Mouse (Mus musculus) left cerebral cortex, postnatal 10 days (tissue): ENCODE data around the gene Gm609. TPM values are rescaled to one million over a fixed set of nuclear protein-coding genes. Genes with fewer than 3 reads are reported as not detected.

Source experiments
- DNase-seq, 2 experiments: peaks; one replicate each; pipeline ENCODE4 v3.0.0; 2021 to 2022; ENCODE audit warnings: low spot score in 2 of 2, mixed read lengths in 1 of 2; ENCODE audit errors: extremely low spot score in 1 of 2
- intact Hi-C: fragments of 180-260 bp; cut with DNase I; formaldehyde crosslinking; loops from one replicate; pipeline ENCODE4 v1.15.1; 2025
- total RNA-seq, 2 experiments: library from RNA; stranded (reverse); gene quantifications; 2 replicates each; pipeline ENCODE4 v1.2.3; 2021

Gene Gm609
- total RNA-seq, 2 experiments from 2014 or later: 0.12 to 0.45 TPM

DNA sequence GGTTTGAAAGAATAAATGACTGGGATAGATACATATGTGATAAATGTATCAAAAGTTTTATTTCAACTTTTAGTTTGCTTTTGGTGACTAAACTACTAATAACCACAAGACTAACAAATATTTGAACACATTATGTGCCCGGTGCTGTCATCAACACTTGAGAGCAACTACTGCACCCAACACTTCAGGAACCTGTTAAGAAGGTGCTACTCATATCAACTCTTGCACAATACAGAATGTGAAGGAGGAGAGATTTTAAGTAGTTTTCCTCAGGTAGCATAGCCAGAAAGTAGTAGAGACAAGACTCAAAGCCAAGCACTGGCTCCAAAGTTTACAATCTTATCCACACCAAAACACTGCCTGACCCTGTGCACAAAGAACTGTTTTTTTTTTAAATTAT lies 90.7 kb downstream of the Gm609 start:
- DNase-seq: no peak
- intact Hi-C loops: no loop called here

DNA sequence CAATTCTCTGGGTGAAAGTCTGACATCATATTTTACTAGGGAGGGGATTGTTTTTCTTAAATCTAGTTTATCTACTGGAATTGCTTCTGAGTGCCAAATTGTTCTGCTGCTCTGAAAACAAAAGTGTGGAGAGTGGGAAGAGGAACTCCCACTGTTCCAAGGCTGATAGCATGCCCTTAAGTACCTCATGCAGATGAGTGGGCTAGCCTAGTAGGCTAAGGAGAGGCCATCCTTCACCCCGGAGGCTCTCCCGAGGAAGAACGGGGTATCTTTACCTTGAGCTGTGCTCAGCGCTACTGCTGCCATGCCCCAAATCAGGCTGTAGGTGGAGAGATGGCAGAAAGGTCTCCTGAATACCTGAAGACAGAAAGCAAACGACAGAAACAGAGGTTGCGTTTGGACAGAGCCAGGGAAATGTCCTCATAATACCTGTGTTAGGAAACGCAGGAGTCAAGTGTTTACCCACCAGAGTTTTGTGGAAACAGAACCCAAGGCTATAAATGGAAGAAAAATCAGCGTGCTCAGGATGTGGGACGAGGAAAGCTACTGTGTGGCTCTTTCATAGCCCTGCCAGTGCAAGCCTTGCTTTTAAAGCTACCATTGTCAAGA lies 92.7 kb downstream of the Gm609 start:
- no peak for DNase-seq
- intact Hi-C loops: no loop called here

GRCm38 (mm10) chr16:45399411-45399810 lies 93.4 kb downstream of the Gm609 start:
- intact Hi-C loops: no loop called here
- no peak for DNase-seq

- intact Hi-C loops: no loop called here
- DNase-seq: no peak
These were observed 95.3 kb downstream of the Gm609 start for GRCm38 (mm10) chr16:45397440-45397839.

GRCm38 (mm10) chr16:45392246-45392645 lies 100.5 kb downstream of the Gm609 start:
- no peak for DNase-seq
- intact Hi-C loops: loop anchor here (5.0 kb wide), 1 partner anchor 195 kb away; no protein-coding TSS in a partner anchor

DNA sequence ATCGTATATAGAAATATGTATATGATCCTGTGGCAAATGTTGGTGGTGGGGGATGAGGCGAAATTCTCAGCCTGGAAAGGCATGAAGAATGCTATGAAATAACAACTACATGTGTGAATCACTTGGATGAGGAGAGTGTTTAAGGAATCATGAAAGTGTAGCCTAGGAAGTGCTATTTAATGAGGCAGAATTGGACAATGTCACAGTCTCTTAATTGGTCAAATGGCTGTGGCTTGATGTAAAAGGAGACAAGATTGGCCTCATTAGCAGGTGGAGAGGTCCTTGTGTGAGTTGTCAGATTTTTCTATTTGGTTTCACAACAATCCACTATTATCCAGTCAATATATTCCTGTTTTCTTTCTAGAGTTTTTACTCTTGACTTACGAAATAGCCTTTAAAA lies 101.1 kb downstream of the Gm609 start:
- intact Hi-C loops: loop anchor here (5.0 kb wide), 1 partner anchor 194 kb away; no protein-coding TSS in a partner anchor

GRCm38 (mm10) chr16:45390286-45390956 lies 102.3 kb downstream of the Gm609 start:
- intact Hi-C loops: loop anchor here (5.0 kb wide), 1 partner anchor 193 kb away; no protein-coding TSS in a partner anchor
- no peak for DNase-seq

More for the DNA sequence above, 101.1 kb downstream of the Gm609 start:
- DNase-seq: no peak

- intact Hi-C loops: loop anchor here (5.0 kb wide), 1 partner anchor 193 kb away; no protein-coding TSS in a partner anchor
- no peak for DNase-seq
These were observed 102.9 kb downstream of the Gm609 start for GRCm38 (mm10) chr16:45389833-45390232.

DNA sequence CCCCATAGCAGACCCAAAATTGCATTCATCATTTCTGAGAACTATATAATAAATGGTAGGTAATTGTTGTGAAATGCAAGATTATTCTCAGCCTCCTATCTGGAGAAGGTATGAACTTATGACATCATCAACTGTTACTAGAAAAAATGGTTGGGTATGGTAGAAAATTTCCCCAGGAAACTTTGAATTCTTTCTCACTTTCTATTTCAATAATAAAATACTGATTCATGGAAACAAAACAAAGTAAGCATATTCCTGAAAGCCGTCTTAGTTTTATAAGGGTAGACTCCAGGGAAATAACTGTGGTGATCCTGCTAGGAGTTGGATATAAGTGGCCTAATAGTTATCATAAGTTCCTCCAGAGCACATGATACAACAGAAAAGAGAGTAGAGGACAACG lies 103.7 kb downstream of the Gm609 start:
- intact Hi-C loops: no loop called here

DNA sequence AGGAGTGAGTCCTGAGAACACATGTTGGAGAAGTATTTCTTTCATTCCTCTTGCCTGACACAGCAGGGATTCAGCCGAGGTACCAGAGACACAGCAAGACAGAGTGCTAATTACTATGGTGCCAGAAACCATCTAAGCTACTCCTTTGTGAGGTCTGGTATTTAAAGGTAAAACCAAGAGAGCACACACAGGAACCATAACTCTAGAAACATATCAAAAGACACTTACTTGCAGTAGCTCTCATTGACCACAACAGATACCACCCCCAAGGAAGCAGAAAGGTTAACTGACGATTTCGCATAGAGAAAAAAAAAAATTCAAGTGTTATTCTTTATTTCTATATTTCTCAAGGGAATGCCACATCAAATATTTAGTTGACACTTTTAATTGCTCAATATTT lies 111.0 kb downstream of the Gm609 start:
- intact Hi-C loops: no loop called here
- no peak for DNase-seq

More for the DNA sequence above, 103.7 kb downstream of the Gm609 start:
- no peak for DNase-seq

DNA sequence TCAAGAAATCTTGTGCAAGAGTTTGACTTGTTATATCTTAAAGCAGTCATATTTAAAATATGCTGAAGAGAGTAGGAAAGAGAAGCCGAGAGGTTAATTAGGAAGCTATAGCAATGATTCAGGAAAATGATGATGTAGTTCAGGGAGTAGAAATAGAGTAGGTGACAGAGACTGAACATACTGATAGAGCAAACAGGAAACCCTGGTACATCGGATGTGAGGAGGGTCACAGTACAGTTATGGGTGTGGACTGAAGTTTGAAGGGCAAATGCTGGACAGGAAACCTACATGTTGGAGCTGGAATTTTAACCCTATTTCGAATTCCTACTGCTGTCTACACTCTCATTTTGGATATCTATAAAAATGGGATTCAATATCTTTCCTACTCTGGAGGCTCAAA lies 113.8 kb downstream of the Gm609 start:
- intact Hi-C loops: no loop called here

GRCm38 (mm10) chr16:45378147-45378943 lies 114.4 kb downstream of the Gm609 start:
- DNase-seq: no peak
- intact Hi-C loops: no loop called here

More for the DNA sequence above, 113.8 kb downstream of the Gm609 start:
- DNase-seq: no peak

DNA sequence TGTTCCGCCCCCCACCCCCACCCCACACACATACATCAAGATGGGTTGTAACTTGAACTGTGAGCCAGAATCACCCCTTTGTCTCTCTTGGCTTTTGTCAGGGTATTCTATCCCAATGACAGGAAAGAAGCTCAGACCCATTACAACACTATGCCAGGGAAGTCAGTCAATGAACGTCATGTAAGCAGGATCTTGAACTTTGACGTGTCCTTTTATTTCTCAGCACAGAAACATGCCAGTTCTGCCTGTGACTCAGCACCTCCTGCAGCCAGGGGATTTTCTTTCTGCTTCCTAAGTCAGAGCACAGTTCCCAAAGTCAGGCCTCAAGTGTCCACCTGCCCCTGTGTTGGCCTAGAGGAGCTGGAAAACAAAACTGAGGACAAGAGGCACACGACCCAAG lies 115.4 kb downstream of the Gm609 start:
- DNase-seq: no peak
- intact Hi-C loops: no loop called here

- intact Hi-C loops: no loop called here
- no peak for DNase-seq
These were observed 116.0 kb downstream of the Gm609 start for GRCm38 (mm10) chr16:45376812-45377211.

GRCm38 (mm10) chr16:45376294-45376693 lies 116.5 kb downstream of the Gm609 start:
- no peak for DNase-seq
- intact Hi-C loops: no loop called here

DNA sequence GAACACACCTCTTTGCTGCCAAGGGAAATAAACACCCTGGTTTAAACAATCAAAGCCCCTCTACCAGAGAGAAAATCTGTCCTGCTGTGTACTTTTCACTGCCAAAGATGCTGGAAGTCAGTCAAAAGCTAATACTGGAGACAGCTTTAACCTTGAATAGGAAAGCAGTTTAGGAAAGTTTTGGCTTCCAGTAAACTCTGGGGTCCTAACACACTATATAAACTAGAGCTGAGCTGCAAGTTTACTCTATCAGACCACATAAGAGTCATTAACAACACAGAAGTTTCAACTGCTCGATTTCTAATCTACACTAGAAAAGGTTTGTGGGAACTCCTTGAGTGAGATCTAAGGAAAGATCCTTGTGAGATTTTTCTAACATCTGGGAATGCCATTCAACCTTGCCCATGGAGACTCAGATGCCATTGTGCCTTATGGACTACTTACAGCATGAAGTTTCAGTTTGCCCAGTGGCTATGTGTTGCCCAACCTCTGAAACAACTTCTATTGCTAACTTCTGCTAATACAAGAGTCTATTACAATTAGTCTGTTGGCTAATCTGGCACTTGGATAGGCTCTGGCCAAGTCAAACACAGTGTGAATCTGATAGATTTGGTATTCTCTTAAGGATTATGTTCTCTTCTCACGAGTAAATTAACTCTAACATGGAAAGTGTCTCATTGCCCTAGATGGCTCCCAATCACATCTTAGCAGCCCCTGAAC lies 117.1 kb downstream of the Gm609 start:
- intact Hi-C loops: no loop called here
- DNase-seq: peak in 1 of 2 experiments; percentile 16

DNA sequence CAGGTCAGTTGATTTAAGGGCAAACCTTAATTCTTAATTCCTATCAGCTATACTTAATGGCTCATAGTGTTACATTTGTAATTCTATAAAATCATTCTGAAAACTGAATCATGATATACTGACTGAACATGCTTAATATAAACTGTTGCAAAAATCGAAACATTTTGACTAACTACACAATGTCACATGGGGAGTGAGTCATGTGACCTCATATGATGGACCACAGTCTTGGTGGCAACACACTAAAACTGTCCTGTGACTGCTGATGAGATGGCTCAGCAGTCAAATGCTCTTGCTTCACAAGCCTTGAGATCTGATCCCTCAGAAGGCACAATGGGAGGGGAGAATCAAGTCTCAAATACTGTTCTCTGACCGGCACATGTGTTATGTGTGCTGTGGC lies 118.7 kb downstream of the Gm609 start:
- no peak for DNase-seq
- intact Hi-C loops: no loop called here

DNA sequence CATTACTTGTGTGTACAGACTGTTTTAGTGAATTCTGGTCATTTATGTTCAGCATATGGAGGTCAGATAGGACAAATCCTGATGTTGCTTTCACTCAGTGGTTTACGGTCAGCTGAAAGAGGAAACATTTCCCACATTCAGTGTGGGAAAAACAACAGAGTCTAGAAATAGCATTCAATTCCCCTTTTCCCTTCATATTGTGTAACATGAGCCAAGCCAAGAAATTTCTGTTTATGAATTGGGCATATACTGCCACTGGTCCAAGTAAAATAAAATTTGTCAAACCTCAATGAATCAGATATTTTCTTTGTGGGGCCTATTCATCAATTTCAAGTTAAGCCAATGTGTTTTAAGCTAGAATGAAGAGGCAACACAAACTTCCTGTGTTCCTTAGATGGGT lies 121.7 kb downstream of the Gm609 start:
- intact Hi-C loops: no loop called here

More for the DNA sequence above, 121.7 kb downstream of the Gm609 start:
- no peak for DNase-seq
